Mouse (Mus musculus) left cerebral cortex, postnatal 10 days (tissue): ENCODE results near the gene Sept4. TPM values are rescaled to one million over a fixed set of nuclear protein-coding genes. Genes with fewer than 3 reads are reported as not detected.

Source experiments
- DNase-seq, 2 experiments: peaks; one replicate each; pipeline ENCODE4 v3.0.0; 2021 to 2022; ENCODE audit warnings: low spot score in 2 of 2, mixed read lengths in 1 of 2; ENCODE audit errors: extremely low spot score in 1 of 2
- intact Hi-C: fragments of 180-260 bp; cut with DNase I; formaldehyde crosslinking; loops from one replicate; pipeline ENCODE4 v1.15.1; 2025
- total RNA-seq, 2 experiments: library from RNA; stranded (reverse); gene quantifications; 2 replicates each; pipeline ENCODE4 v1.2.3; 2021

Gene Sept4
- total RNA-seq, 2 experiments from 2014 or later: 55.2 to 58.6 TPM

GRCm38 (mm10) chr11:87577601-87578248 lies 9.0 kb downstream of the Sept4 start:
- intact Hi-C loops: no loop called here
- DNase-seq: no peak

- intact Hi-C loops: no loop called here
- DNase-seq: peak in 1 of 2 experiments; percentile 86
These were observed 9.7 kb downstream of the Sept4 start for GRCm38 (mm10) chr11:87578249-87578962.

GRCm38 (mm10) chr11:87578963-87579601 lies 10.4 kb downstream of the Sept4 start:
- DNase-seq: peak in 1 of 2 experiments; percentile 79
- intact Hi-C loops: no loop called here

GRCm38 (mm10) chr11:87579713-87580112 lies 11.0 kb downstream of the Sept4 start:
- no peak for DNase-seq
- intact Hi-C loops: no loop called here

- intact Hi-C loops: no loop called here
- peak in 1 of 2 experiments; percentile 60 for DNase-seq
These were observed 11.9 kb downstream of the Sept4 start for GRCm38 (mm10) chr11:87580543-87581085.

GRCm38 (mm10) chr11:87581161-87581865 lies 12.6 kb downstream of the Sept4 start:
- DNase-seq: no peak
- intact Hi-C loops: no loop called here

- intact Hi-C loops: no loop called here
- DNase-seq: peak in 1 of 2 experiments; percentile 4
These were observed 13.4 kb downstream of the Sept4 start for GRCm38 (mm10) chr11:87581933-87582710.

GRCm38 (mm10) chr11:87583291-87584034 lies 14.8 kb downstream of the Sept4 start:
- intact Hi-C loops: no loop called here
- no peak for DNase-seq

- peak in 1 of 2 experiments; percentile 72 for DNase-seq
- intact Hi-C loops: no loop called here
These were observed 16.2 kb downstream of the Sept4 start for GRCm38 (mm10) chr11:87584711-87585505.

GRCm38 (mm10) chr11:87587211-87587874 lies 18.6 kb downstream of the Sept4 start:
- intact Hi-C loops: no loop called here
- no peak for DNase-seq

GRCm38 (mm10) chr11:87589605-87590004 lies 20.9 kb downstream of the Sept4 start:
- intact Hi-C loops: no loop called here
- no peak for DNase-seq

- DNase-seq: peak in 1 of 2 experiments; percentile 40
- intact Hi-C loops: no loop called here
These were observed 22.3 kb downstream of the Sept4 start for GRCm38 (mm10) chr11:87590841-87591525.

- DNase-seq: peak; percentile 100
- intact Hi-C loops: no loop called here
These were observed 23.0 kb downstream of the Sept4 start, which contains the start of gene Mtmr4 for GRCm38 (mm10) chr11:87591526-87592353. Mtmr4 (plus strand) TSS chr11:87592162.

- DNase-seq: no peak
- intact Hi-C loops: no loop called here
These were observed 23.6 kb downstream of the Sept4 start for GRCm38 (mm10) chr11:87592354-87592695.
